Mouse (Mus musculus) duodenum, adult 2 months (tissue): ENCODE data around the gene U2surp. TPM values are rescaled to one million over a fixed set of nuclear protein-coding genes. Genes with fewer than 3 reads are reported as not detected.

ENCODE experiments used
- polyA plus RNA-seq: library from polyadenylated mRNA; depleted of rRNA; stranded (reverse); fragments of >200 nt; gene quantifications from 2 replicates; pipeline ENCODE4 v1.2.3, GENCODE M21; 2012; ENCODE audit warnings: low replicate concordance; rRNA removed

The U2surp gene
- 0.36 and 0.39 TPM in 2 replicates for polyA plus RNA-seq

GRCm38 (mm10) chr9:95511472-95512330, at the start of gene U2surp:
U2surp (minus strand) TSS chr9:95511996.

GRCm38 (mm10) chr9:95559059-95559935, 47.5 kb upstream of the U2surp start, which contains the start of gene Paqr9:
Paqr9 (plus strand) TSS chr9:95559657.

Other genes with a start within 250 kb of the U2surp start
- 1.3 TPM in 2 replicates for gene Chst2, start 105.3 kb downstream of the U2surp start, polyA plus RNA-seq
- gene Paqr9, start 47.7 kb upstream of the U2surp start, polyA plus RNA-seq, result 1.6 and 2.6 TPM in 2 replicates
- gene Pcolce2, start 125.6 kb upstream of the U2surp start, polyA plus RNA-seq, result 0.05 and 0.11 TPM in 2 replicates
- 1.7 and 3.9 TPM in 2 replicates for gene Trpc1, start 238.4 kb upstream of the U2surp start, polyA plus RNA-seq